Mouse (Mus musculus) bone marrow, adult 2 months (tissue): ENCODE measurements around the gene Ddx19a.

Experiments used
- CTCF ChIP-seq: fragments of 200-500 bp; IDR thresholded peaks from 2 replicates; pipeline ENCODE4 v1.5.1; 2011; ENCODE audit warnings: low read length, control low read depth; ENCODE audit not compliant: control insufficient read depth, insufficient read depth
- POLR2A ChIP-seq: fragments of 200-500 bp; IDR thresholded peaks from 2 replicates; pipeline ENCODE4 v1.6.1; 2011; ENCODE audit warnings: low read depth, mild to moderate bottlenecking, control low read depth, low read length, borderline replicate concordance; ENCODE audit not compliant: control insufficient read depth

DNA sequence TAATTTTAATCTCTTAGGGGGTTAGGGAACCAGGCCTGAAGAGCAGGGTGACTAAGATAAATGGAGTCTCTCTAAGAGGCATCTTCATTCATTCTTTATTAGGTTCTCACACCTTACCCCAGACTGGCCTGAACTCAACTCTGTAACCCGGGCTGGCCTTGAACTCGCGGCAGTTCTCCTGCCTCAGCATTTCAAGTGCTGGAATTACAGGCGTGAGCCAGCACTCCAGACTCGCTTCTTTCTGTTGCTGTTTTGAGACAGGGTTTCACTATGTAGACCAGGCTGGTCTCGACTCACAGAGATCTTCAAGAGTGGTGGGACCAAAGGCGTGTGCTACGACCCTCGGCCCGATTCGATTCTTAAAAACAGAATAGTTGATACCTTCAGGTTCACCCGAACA, 36.7 kb upstream of the Ddx19a start:
- TF ChIP-seq CTCF (no peak), POLR2A (no peak)
